Mouse (Mus musculus): ENCODE results near the gene Gnao1. TPM values are rescaled to one million over a fixed set of nuclear protein-coding genes. Genes with fewer than 3 reads are reported as not detected.

Gnao1 gene
- polyA plus RNA-seq, 1 experiment from 2014 or later: 187 TPM

DNA sequence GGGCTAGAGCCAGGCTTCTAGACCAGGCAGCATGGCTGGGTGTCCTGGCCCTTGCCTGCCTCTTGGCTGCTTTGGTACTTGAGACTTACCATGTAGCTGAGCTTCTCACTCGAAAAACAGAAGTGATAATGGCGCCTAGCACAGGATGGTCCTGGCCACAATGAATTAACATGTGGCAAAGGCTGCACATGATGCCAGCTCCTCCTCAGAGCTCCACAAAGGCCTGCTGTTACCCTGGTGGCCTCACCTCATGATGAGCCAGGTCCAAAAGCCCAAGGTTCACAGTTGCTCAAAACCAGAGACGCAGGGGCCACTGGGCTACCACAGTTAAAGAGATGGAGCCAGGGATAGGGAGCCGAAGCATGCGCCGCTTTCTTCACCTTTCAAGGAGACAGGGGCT lies 97.2 kb downstream of the Gnao1 start:
- Histone ChIP-seq H3K9me3 (ENCODE audit: control insufficient read depth, low read length) (no peaks in the 10 kb centered on the region), H3K27me3 (replicated peaks; ENCODE audit: control insufficient read depth, insufficient read depth, low read length) (no peaks in the 10 kb centered on the region), H3K36me3 (ENCODE audit: control insufficient read depth, insufficient read depth) (no peaks in the 10 kb centered on the region), H3K4me1 (replicated peaks; ENCODE audit: control insufficient read depth, insufficient read depth, low read length) (peaks cover 40% of the 10 kb centered on the region), H3K9ac (replicated peaks; ENCODE audit: low read depth, low read length) (no peak overlapping the region), H3K27ac (ENCODE audit: low read length) (peak overlapping the region; percentile 64), H3K4me2 (ENCODE audit: low read length) (no peak overlapping the region), H3K4me3 (replicated peaks; ENCODE audit: low read length) (no peak overlapping the region)
- WGBS: 93% methylated on average over 6 of the region's 6 CpGs
- no peak for ATAC-seq

DNA sequence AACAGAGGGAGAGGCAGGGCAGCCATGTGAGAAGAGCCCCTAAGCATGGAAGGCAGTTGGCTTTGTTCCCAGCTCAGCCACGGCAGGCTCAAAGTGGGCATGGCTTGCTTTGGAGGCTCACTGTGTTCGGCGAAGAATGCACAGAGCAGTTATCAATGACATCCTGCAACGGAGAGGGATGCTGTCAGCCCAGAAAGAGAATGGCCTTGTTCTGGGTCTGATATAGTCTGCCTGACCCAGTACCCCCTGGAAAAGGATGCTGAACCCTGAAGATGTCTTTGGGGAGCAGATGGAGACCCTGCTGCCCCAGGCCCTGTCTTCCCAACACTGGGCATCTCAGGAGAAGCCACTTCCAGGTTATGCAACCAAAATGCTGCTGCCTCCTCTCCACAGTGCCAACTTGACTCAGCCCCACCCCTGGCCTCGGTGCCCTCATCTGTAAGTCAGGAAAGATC lies 98.2 kb downstream of the Gnao1 start:
- no peaks in the 10 kb centered on the region for H3K9me3 ChIP-seq (ENCODE audit: control insufficient read depth, low read length)
- H3K36me3 ChIP-seq (ENCODE audit: control insufficient read depth, insufficient read depth): no peaks in the 10 kb centered on the region
- H3K4me1 ChIP-seq (replicated peaks; ENCODE audit: control insufficient read depth, insufficient read depth, low read length): peaks cover 44% of the 10 kb centered on the region
- ATAC-seq: peak; percentile 74
- H3K9ac ChIP-seq (replicated peaks; ENCODE audit: low read depth, low read length): peak overlapping the region; percentile 26; the same call in 1 of the 2 replicates
- no peak overlapping the region for H3K4me2 ChIP-seq (ENCODE audit: low read length)
- peak overlapping the region; percentile 64 for H3K27ac ChIP-seq (ENCODE audit: low read length)
- no peaks in the 10 kb centered on the region for H3K27me3 ChIP-seq (replicated peaks; ENCODE audit: control insufficient read depth, insufficient read depth, low read length)
- WGBS: 16% methylated on average over 5 of the region's 5 CpGs
- H3K4me3 ChIP-seq (replicated peaks; ENCODE audit: low read length): no peak overlapping the region

DNA sequence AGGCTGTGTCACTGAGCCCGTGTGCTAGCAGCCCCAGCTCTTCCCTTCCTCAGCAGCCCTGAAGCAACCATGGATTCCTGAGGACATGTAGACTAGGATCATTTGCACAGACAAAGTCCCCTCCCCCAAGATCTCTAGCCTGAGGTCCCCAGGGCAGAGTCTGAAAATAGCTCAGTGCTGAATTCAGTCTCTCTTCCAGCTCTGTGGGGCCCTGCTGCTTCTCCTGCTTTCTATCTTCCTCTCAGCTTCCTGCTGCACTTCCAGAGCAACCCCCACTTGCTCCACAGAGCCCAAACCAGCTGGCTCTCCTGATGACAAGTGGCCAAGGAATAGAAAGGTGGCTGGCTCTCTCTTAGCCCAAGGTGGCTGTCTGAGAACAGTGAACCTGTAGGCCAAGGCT lies 98.8 kb downstream of the Gnao1 start:
- Histone ChIP-seq H3K4me2 (ENCODE audit: low read length) (no peak overlapping the region), H3K4me1 (replicated peaks; ENCODE audit: control insufficient read depth, insufficient read depth, low read length) (peaks cover 44% of the 10 kb centered on the region), H3K9me3 (ENCODE audit: control insufficient read depth, low read length) (no peaks in the 10 kb centered on the region), H3K27me3 (replicated peaks; ENCODE audit: control insufficient read depth, insufficient read depth, low read length) (no peaks in the 10 kb centered on the region), H3K4me3 (replicated peaks; ENCODE audit: low read length) (no peak overlapping the region), H3K36me3 (ENCODE audit: control insufficient read depth, insufficient read depth) (no peaks in the 10 kb centered on the region), H3K27ac (ENCODE audit: low read length) (peak overlapping the region; percentile 64; the same call in 1 of the 2 replicates), H3K9ac (replicated peaks; ENCODE audit: low read depth, low read length) (0 out of 2 replicates have a peak overlapping the region, but pooled peaks have one; percentile 26)
- no peak for ATAC-seq
- 18% methylated on average over 1 of the region's 1 CpGs for WGBS

DNA sequence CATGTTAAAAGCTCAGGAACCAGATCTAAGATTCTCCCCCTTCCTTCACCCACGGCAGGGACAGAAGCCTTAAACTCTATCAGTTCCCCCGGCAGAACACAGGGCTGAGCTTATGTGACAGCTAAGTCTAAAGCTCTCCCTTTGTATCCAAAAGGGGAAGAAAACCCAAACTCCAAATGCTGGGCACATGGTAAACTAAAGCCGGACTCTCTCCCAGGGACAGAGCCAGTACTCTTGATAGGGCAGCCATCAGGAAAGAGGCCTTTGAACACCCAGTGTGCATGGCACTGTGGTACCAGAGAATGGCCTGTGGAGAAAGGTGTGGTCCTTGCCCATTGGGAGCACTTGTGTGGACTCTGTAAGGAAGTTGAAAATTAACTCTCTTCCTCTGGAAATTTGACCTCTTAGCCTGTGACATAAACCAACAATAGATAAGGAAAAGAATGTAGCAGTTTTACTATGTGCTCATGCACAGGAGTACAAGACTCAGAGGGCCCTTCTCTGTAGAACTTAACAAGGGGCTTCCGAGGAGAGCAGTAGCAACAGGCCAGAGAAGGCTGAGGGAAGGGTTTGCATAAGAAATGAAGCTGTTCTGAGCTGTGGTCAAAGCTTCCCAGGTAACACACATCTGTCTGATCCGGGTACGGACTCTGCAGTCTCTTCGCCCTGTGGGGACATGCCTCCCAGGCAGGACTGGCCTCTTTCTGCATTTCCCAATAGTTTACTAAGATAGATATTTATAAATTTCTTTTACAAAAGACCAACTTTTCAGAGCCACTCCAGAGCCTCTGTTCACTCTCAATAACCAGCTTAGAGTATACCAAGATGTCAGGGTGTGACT lies 102.2 kb downstream of the Gnao1 start:
- 70% methylated on average over 7 of the region's 7 CpGs for WGBS
- Histone ChIP-seq H3K4me3 (replicated peaks; ENCODE audit: low read length) (no peak overlapping the region), H3K4me2 (ENCODE audit: low read length) (no peak overlapping the region), H3K27me3 (replicated peaks; ENCODE audit: control insufficient read depth, insufficient read depth, low read length) (no peaks in the 10 kb centered on the region), H3K9ac (replicated peaks; ENCODE audit: low read depth, low read length) (no peak overlapping the region), H3K4me1 (replicated peaks; ENCODE audit: control insufficient read depth, insufficient read depth, low read length) (peaks cover 46% of the 10 kb centered on the region), H3K9me3 (ENCODE audit: control insufficient read depth, low read length) (no peaks in the 10 kb centered on the region), H3K36me3 (ENCODE audit: control insufficient read depth, insufficient read depth) (no peaks in the 10 kb centered on the region), H3K27ac (ENCODE audit: low read length) (no peak overlapping the region)
- ATAC-seq: no peak

DNA sequence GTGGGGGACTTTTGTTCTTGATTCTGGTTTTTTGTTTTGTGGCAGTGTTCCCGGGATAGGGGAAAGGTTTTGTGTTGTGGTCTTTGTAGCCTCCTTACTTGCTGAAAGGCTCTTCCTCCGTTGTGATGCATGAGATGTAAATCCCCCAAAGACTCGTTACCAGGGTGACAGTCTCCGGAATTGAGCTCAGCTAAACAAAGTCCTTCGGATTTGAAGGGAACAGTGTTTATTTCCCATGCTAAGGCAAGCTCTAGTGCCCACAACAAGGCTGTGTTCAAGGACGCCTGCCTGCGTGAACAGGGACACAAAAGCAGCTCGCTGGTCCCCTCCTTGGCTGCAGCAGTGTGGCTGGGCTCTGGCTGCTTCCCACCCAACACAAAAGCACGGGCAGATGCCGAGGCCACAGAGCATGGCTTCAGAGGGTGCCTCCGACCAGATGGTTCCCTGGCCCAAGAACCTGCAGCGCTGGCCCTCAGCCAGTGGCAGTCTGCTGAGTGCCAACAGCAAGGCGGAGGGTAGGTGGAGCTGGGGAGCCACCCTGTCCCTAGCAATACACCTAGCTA lies 108.2 kb downstream of the Gnao1 start:
- Histone ChIP-seq H3K4me2 (ENCODE audit: low read length) (peak overlapping the region; percentile 19; the same call in 1 of the 2 replicates), H3K9me3 (ENCODE audit: control insufficient read depth, low read length) (no peaks in the 10 kb centered on the region), H3K4me3 (replicated peaks; ENCODE audit: low read length) (no peak overlapping the region), H3K27me3 (replicated peaks; ENCODE audit: control insufficient read depth, insufficient read depth, low read length) (no peaks in the 10 kb centered on the region), H3K4me1 (replicated peaks; ENCODE audit: control insufficient read depth, insufficient read depth, low read length) (peaks cover 72% of the 10 kb centered on the region), H3K9ac (replicated peaks; ENCODE audit: low read depth, low read length) (peak overlapping the region; percentile 40; the same call in 1 of the 2 replicates), H3K36me3 (ENCODE audit: control insufficient read depth, insufficient read depth) (no peaks in the 10 kb centered on the region), H3K27ac (ENCODE audit: low read length) (peak overlapping the region; percentile 86)
- peak; percentile 88 for ATAC-seq
- WGBS: 2% methylated on average over 13 of the region's 13 CpGs

DNA sequence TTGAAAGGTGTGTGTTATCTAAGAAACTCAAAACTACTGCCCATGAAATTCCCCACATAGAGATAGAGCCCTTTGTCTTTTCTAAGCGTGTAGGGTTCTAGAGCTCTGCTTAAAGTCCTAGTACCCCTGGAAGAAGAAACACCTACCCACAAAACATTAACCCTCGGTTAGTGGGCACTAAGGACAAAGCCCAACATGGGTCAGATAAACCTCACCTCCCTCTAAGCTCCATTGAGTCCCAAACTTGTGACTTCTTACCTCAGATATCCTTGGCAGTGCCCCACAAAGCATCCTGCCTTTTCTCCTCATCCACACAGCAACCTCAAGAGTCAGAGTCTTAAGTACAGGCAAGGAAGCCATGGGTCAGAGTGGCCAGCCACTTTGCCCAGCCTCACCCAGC lies 108.8 kb downstream of the Gnao1 start:
- H3K27me3 ChIP-seq (replicated peaks; ENCODE audit: control insufficient read depth, insufficient read depth, low read length): no peaks in the 10 kb centered on the region
- H3K9ac ChIP-seq (replicated peaks; ENCODE audit: low read depth, low read length): no peak overlapping the region
- no peaks in the 10 kb centered on the region for H3K36me3 ChIP-seq (ENCODE audit: control insufficient read depth, insufficient read depth)
- no peaks in the 10 kb centered on the region for H3K9me3 ChIP-seq (ENCODE audit: control insufficient read depth, low read length)
- no peak overlapping the region for H3K4me2 ChIP-seq (ENCODE audit: low read length)
- H3K27ac ChIP-seq (ENCODE audit: low read length): peak overlapping the region; percentile 86
- H3K4me3 ChIP-seq (replicated peaks; ENCODE audit: low read length): no peak overlapping the region
- peaks cover 72% of the 10 kb centered on the region for H3K4me1 ChIP-seq (replicated peaks; ENCODE audit: control insufficient read depth, insufficient read depth, low read length)
- WGBS: 40% methylated on average over 2 of the region's 2 CpGs
- ATAC-seq: no peak

DNA sequence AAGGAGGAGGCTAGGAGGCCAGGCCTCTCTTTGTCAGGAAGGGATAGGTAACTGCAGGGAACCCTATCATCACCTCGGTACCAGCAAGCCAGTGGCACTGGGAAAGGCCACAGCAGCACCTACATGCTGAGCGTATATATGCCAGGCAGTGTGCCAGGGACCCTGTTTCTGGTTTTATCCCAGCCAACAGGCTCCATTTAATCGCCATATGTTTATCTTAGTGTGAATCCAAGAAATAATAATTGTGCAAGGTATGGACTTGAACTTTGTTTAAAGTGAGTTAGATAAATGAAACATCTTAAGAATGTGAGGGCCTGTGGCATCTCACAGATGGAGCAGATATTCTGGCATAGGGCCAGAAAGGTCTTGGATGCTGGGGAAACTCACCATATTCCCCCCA lies 109.7 kb downstream of the Gnao1 start:
- no peak for ATAC-seq
- no peak overlapping the region for H3K4me2 ChIP-seq (ENCODE audit: low read length)
- WGBS: 32% methylated on average over 3 of the region's 3 CpGs
- H3K27me3 ChIP-seq (replicated peaks; ENCODE audit: control insufficient read depth, insufficient read depth, low read length): no peaks in the 10 kb centered on the region
- peaks cover 80% of the 10 kb centered on the region for H3K4me1 ChIP-seq (replicated peaks; ENCODE audit: control insufficient read depth, insufficient read depth, low read length)
- no peaks in the 10 kb centered on the region for H3K9me3 ChIP-seq (ENCODE audit: control insufficient read depth, low read length)
- peak overlapping the region; percentile 86 for H3K27ac ChIP-seq (ENCODE audit: low read length)
- H3K4me3 ChIP-seq (replicated peaks; ENCODE audit: low read length): no peak overlapping the region
- H3K36me3 ChIP-seq (ENCODE audit: control insufficient read depth, insufficient read depth): no peaks in the 10 kb centered on the region
- 0 out of 2 replicates have a peak overlapping the region, but pooled peaks have one; percentile 19 for H3K9ac ChIP-seq (replicated peaks; ENCODE audit: low read depth, low read length)

DNA sequence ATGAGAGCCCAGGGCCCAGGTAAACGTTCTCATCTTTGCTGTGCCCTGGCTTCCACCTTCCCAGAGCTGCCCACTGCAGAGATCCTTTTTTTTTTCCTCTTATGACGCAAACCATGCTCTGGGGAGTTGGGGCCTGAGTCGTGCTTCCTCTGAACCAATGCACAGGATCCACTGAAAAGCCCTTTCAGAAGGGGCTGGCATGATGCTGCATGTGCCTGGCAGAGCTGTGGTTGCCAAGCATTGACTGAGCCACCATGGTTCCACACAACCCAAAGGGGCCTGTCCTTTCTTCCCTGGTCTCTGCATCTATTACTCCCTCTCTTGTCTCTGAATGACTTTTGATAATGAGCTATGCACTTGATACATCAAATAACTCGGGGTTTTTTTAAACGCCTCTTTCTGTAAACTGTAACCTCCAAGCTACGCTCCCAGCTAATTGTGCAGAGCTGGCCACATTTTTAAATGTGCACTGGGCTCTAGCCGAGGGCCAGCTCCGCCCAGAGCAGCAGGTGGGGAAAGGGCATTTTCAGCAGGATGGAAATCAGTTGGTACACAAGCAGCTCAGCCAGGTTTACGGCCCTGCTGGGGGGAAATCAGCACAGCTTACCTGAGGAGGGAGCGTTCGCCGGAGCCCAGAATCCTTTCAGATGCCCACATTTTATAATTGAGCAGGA lies 110.3 kb downstream of the Gnao1 start:
- peaks cover 82% of the 10 kb centered on the region for H3K4me1 ChIP-seq (replicated peaks; ENCODE audit: control insufficient read depth, insufficient read depth, low read length)
- no peak overlapping the region for H3K9ac ChIP-seq (replicated peaks; ENCODE audit: low read depth, low read length)
- 20% methylated on average over 12 of the region's 12 CpGs for WGBS
- H3K27ac ChIP-seq (ENCODE audit: low read length): peak overlapping the region; percentile 86
- no peak overlapping the region for H3K4me3 ChIP-seq (replicated peaks; ENCODE audit: low read length)
- no peaks in the 10 kb centered on the region for H3K27me3 ChIP-seq (replicated peaks; ENCODE audit: control insufficient read depth, insufficient read depth, low read length)
- H3K4me2 ChIP-seq (ENCODE audit: low read length): no peak overlapping the region
- no peaks in the 10 kb centered on the region for H3K9me3 ChIP-seq (ENCODE audit: control insufficient read depth, low read length)
- ATAC-seq: peak; percentile 47
- no peaks in the 10 kb centered on the region for H3K36me3 ChIP-seq (ENCODE audit: control insufficient read depth, insufficient read depth)

DNA sequence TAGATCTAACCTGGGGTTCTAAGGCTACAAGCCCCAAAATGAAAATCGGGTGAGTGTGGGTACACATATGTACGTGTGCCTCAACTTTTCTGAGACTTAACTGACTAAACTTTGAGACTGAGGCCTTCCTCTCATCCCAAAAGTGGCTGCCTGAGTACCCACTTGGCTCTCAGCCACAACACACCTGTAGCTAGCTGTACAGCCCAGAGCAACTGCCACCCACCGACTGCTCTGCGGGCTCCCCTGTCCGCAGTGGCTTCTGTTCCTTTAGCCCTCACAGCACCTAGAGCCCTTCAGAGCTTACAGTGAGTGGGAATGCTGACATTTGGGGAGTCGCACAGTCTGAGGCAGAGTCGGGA lies 110.8 kb downstream of the Gnao1 start:
- ATAC-seq: no peak
- H3K9ac ChIP-seq (replicated peaks; ENCODE audit: low read depth, low read length): no peak overlapping the region
- H3K27me3 ChIP-seq (replicated peaks; ENCODE audit: control insufficient read depth, insufficient read depth, low read length): no peaks in the 10 kb centered on the region
- no peak overlapping the region for H3K4me2 ChIP-seq (ENCODE audit: low read length)
- no peak overlapping the region for H3K4me3 ChIP-seq (replicated peaks; ENCODE audit: low read length)
- H3K27ac ChIP-seq (ENCODE audit: low read length): peak overlapping the region; percentile 86
- WGBS: 54% methylated on average over 7 of the region's 7 CpGs
- no peaks in the 10 kb centered on the region for H3K9me3 ChIP-seq (ENCODE audit: control insufficient read depth, low read length)
- no peaks in the 10 kb centered on the region for H3K36me3 ChIP-seq (ENCODE audit: control insufficient read depth, insufficient read depth)
- peaks cover 83% of the 10 kb centered on the region for H3K4me1 ChIP-seq (replicated peaks; ENCODE audit: control insufficient read depth, insufficient read depth, low read length)

All from forebrain, embryonic 16.5 days (tissue).